Mouse (Mus musculus): ENCODE measurements around the gene Slc2a13. TPM values are rescaled to one million over a fixed set of nuclear protein-coding genes. Genes with fewer than 3 reads are reported as not detected.

Gene Slc2a13
- polyA plus RNA-seq, 1 experiment from 2014 or later: 5.1 TPM

DNA sequence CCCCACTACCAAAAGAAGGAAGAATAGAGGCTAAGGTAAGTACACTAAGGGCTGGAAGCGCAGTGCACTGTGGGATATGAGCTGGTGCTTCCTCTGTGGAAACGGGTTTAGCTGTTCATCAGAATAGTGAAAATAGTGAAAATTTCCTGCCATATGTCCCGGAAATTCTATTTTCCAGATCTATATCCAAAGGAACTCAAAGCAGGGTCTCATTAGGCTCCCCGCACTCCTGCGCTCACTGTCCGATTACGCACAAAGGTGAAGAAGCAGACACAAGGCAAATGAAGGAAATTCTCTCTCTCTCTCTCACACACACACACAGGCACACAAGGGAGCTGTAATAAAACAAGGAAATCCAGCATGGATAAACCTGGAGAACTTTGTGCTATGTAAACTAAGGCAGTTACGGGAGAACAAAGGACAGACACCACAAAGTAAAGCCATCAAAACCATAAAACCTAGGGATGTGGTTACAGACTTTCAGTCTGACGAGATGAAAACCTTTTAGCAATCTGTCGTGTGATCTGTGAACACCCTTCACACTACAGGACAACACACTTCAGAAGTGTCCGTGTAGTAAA is 7.9 kb downstream of the Slc2a13 start:
- Histone ChIP-seq H3K9ac (no peak overlapping the region), H3K27ac (replicated peaks) (no peak overlapping the region), H3K9me3 (no peaks in the 10 kb centered on the region), H3K27me3 (no peaks in the 10 kb centered on the region), H3K4me2 (no peak overlapping the region), H3K4me1 (replicated peaks) (peaks cover 19% of the 10 kb centered on the region; the same call in 1 of the 2 replicates), H3K36me3 (no peaks in the 10 kb centered on the region), H3K4me3 (no peak overlapping the region)
- WGBS: 95% methylated on average over 11 of the region's 11 CpGs
- no peak for ATAC-seq (ENCODE audit: low FRiP score, low read depth)

DNA sequence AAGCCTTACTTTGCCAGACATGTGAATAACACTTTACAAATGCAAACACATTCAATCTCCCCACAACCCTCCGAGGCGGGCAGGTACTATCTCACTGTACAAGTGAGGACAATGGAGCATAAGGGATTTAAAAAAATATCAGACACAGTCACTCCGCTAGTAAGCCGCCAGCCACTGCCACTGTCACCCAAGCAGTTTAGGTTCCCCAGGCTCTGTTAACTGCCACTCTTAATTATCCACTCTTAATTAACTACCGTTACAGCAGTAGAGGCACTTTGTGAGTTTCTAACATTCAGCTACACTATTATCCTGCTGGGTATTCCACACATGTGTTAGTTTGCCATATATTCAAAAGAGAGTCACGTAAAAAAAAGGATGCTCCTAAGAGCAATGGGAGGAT is 11.3 kb downstream of the Slc2a13 start:
- ATAC-seq (ENCODE audit: low FRiP score, low read depth): no peak
- H3K4me3 ChIP-seq: no peak overlapping the region
- H3K36me3 ChIP-seq: no peaks in the 10 kb centered on the region
- no peaks in the 10 kb centered on the region for H3K27me3 ChIP-seq
- H3K9ac ChIP-seq: no peak overlapping the region
- WGBS: 59% methylated on average over 6 of the region's 6 CpGs
- 0 out of 2 replicates have a peak, but pooled peaks cover 10% of the 10 kb centered on the region for H3K4me1 ChIP-seq (replicated peaks)
- no peak overlapping the region for H3K27ac ChIP-seq (replicated peaks)
- no peak overlapping the region for H3K4me2 ChIP-seq
- H3K9me3 ChIP-seq: no peaks in the 10 kb centered on the region

DNA sequence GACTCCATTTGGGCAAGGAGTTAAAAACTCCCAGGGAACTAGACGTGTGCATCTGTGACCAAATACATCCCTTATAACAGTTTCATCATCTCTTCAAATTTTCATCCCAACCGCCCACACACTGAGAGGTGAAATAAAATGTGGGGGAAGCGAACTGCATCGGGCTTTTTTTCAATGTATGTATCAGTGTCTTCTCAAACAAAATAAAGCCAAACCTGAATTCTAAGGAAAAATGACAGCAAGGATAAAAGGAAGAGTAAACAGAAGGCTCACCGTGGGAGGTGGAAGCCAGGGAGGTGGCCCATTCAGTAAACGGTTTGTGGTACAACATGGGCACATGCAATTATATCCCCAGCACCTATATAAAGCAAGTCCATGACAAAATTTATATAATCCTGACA is 17.7 kb downstream of the Slc2a13 start:
- Histone ChIP-seq H3K4me2 (no peak overlapping the region), H3K27ac (replicated peaks) (no peak overlapping the region), H3K9me3 (no peaks in the 10 kb centered on the region), H3K4me1 (replicated peaks) (no peaks in the 10 kb centered on the region), H3K36me3 (no peaks in the 10 kb centered on the region), H3K4me3 (no peak overlapping the region), H3K27me3 (no peaks in the 10 kb centered on the region), H3K9ac (no peak overlapping the region)
- WGBS: 85% methylated on average over 6 of the region's 6 CpGs
- no peak for ATAC-seq (ENCODE audit: low FRiP score, low read depth)

GRCm38 (mm10) chr15:91548586-91549268 is 24.3 kb downstream of the Slc2a13 start:
- Histone ChIP-seq H3K9me3 (no peaks in the 10 kb centered on the region), H3K27me3 (no peaks in the 10 kb centered on the region), H3K9ac (no peak overlapping the region), H3K4me3 (no peak overlapping the region), H3K4me2 (no peak overlapping the region), H3K36me3 (no peaks in the 10 kb centered on the region), H3K4me1 (replicated peaks) (no peaks in the 10 kb centered on the region), H3K27ac (replicated peaks) (no peak overlapping the region)
- 71% methylated on average over 12 of the region's 12 CpGs for WGBS
- no peak for ATAC-seq (ENCODE audit: low FRiP score, low read depth)

DNA sequence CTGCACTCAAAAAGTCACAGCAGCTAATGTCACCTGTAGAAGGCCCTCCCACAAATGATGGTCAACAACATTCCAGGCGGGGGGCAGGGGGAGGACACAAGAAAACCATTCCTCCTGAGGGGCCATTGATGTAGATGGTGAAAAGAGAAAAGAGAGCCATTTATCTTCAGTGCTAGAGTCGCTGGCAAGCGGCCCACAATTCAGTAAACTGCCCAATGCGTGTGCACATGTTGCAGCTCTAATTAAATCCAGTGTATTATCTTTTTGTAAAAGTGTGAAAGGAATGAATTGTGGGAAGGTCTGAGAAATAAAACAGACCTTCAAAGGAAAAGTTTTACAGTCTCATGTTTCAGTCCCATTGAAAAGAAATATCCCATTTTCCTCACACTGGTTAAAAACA is 28.5 kb downstream of the Slc2a13 start:
- H3K9ac ChIP-seq: no peak overlapping the region
- H3K27ac ChIP-seq (replicated peaks): no peak overlapping the region
- no peaks in the 10 kb centered on the region for H3K4me1 ChIP-seq (replicated peaks)
- no peak for ATAC-seq (ENCODE audit: low FRiP score, low read depth)
- 46% methylated on average over 4 of the region's 4 CpGs for WGBS
- no peak overlapping the region for H3K4me3 ChIP-seq
- no peak overlapping the region for H3K4me2 ChIP-seq
- H3K36me3 ChIP-seq: no peaks in the 10 kb centered on the region
- no peaks in the 10 kb centered on the region for H3K27me3 ChIP-seq
- no peaks in the 10 kb centered on the region for H3K9me3 ChIP-seq

GRCm38 (mm10) chr15:91538439-91538838 is 34.6 kb downstream of the Slc2a13 start:
- no peak for ATAC-seq (ENCODE audit: low FRiP score, low read depth)
- H3K4me2 ChIP-seq: no peak overlapping the region
- H3K27me3 ChIP-seq: no peaks in the 10 kb centered on the region
- H3K9me3 ChIP-seq: no peaks in the 10 kb centered on the region
- 0 out of 2 replicates have a peak, but pooled peaks cover 3% of the 10 kb centered on the region for H3K4me1 ChIP-seq (replicated peaks)
- no peak overlapping the region for H3K9ac ChIP-seq
- H3K36me3 ChIP-seq: no peaks in the 10 kb centered on the region
- H3K4me3 ChIP-seq: no peak overlapping the region
- no peak overlapping the region for H3K27ac ChIP-seq (replicated peaks)

- Histone ChIP-seq H3K4me1 (replicated peaks) (peaks cover 10% of the 10 kb centered on the region), H3K9ac (no peak overlapping the region), H3K4me2 (no peak overlapping the region), H3K27ac (replicated peaks) (no peak overlapping the region), H3K4me3 (no peak overlapping the region), H3K9me3 (no peaks in the 10 kb centered on the region), H3K27me3 (no peaks in the 10 kb centered on the region), H3K36me3 (no peaks in the 10 kb centered on the region)
- ATAC-seq (ENCODE audit: low FRiP score, low read depth): no peak
- WGBS: 88% methylated on average over 2 of the region's 2 CpGs
Observed at GRCm38 (mm10) chr15:91526876-91527275, 46.2 kb downstream of the Slc2a13 start.

- no peak overlapping the region for H3K4me2 ChIP-seq
- no peaks in the 10 kb centered on the region for H3K36me3 ChIP-seq
- 93% methylated on average over 3 of the region's 3 CpGs for whole genome bisulfite sequencing
- H3K4me1 ChIP-seq (replicated peaks): peaks cover 10% of the 10 kb centered on the region
- no peak overlapping the region for H3K27ac ChIP-seq (replicated peaks)
- no peaks in the 10 kb centered on the region for H3K9me3 ChIP-seq
- ATAC-seq (ENCODE audit: low FRiP score, low read depth): no peak
- no peak overlapping the region for H3K9ac ChIP-seq
- H3K4me3 ChIP-seq: no peak overlapping the region
- no peaks in the 10 kb centered on the region for H3K27me3 ChIP-seq
Observed at GRCm38 (mm10) chr15:91526166-91526565, 46.9 kb downstream of the Slc2a13 start.

DNA sequence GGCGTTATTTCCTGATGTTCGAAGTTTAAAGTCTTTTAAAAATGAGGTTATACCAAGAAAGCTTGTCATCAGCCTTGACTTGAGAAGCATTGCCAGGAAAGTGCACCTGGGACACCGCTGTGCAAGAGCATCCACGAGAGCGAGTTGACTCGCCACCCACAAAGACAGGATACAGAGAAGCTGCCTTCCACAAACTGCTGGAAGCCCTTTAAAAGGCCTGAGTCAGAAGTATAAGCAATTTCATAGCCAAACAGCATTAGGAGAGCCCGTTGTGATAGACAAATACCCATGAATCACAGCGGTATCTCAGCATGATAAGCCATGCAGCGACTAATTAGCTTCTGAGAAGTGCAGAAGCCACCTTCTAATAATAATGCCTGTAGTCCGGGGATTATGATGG is 48.6 kb downstream of the Slc2a13 start:
- H3K27ac ChIP-seq (replicated peaks): 0 out of 2 replicates have a peak overlapping the region, but pooled peaks have one; percentile 14
- H3K9ac ChIP-seq: no peak overlapping the region
- ATAC-seq (ENCODE audit: low FRiP score, low read depth): no peak
- 61% methylated on average over 10 of the region's 10 CpGs for WGBS
- no peak overlapping the region for H3K4me3 ChIP-seq
- H3K4me1 ChIP-seq (replicated peaks): peaks cover 10% of the 10 kb centered on the region
- no peaks in the 10 kb centered on the region for H3K9me3 ChIP-seq
- no peaks in the 10 kb centered on the region for H3K27me3 ChIP-seq
- H3K36me3 ChIP-seq: no peaks in the 10 kb centered on the region
- peak overlapping the region; percentile 7; the same call in 1 of the 2 replicates for H3K4me2 ChIP-seq

- Histone ChIP-seq H3K4me1 (replicated peaks) (peaks cover 16% of the 10 kb centered on the region), H3K36me3 (no peaks in the 10 kb centered on the region), H3K9ac (no peak overlapping the region), H3K4me2 (no peak overlapping the region), H3K27me3 (no peaks in the 10 kb centered on the region), H3K27ac (replicated peaks) (peak overlapping the region; percentile 15), H3K9me3 (no peaks in the 10 kb centered on the region), H3K4me3 (no peak overlapping the region)
- peak; percentile 59; the same call in 1 of the 2 replicates for ATAC-seq (ENCODE audit: low FRiP score, low read depth)
- 46% methylated on average over 6 of the region's 6 CpGs for WGBS
Observed at GRCm38 (mm10) chr15:91503291-91503690, 69.8 kb downstream of the Slc2a13 start.

DNA sequence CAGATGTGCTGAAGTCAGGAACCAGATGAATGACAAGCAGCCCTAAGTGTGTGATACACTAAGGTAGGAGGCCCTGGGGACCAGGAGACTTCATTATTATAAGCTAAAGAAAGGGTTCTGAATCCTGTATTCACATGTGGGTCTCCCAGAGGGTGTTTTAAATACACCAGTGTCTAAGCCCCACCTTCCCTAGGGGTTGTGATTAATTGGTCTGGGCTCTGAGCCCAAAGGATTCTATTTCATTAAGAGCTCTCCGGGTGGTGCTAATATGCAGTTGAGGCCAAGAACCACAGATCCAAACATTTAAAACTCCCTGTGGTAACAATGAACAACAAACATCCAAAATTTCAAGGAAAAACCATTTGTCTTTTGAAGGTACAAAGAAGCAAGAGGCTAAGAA is 70.4 kb downstream of the Slc2a13 start:
- Histone ChIP-seq H3K9me3 (no peaks in the 10 kb centered on the region), H3K4me1 (replicated peaks) (peaks cover 16% of the 10 kb centered on the region), H3K9ac (no peak overlapping the region), H3K4me2 (no peak overlapping the region), H3K27ac (replicated peaks) (0 out of 2 replicates have a peak overlapping the region, but pooled peaks have one; percentile 25), H3K36me3 (no peaks in the 10 kb centered on the region), H3K4me3 (no peak overlapping the region), H3K27me3 (no peaks in the 10 kb centered on the region)
- ATAC-seq (ENCODE audit: low FRiP score, low read depth): no peak; the same call in 1 of the 2 replicates
- 22% methylated on average over 1 of the region's 1 CpGs for WGBS

- 78% methylated on average over 9 of the region's 9 CpGs for WGBS
- H3K4me2 ChIP-seq: no peak overlapping the region
- H3K4me3 ChIP-seq: no peak overlapping the region
- no peaks in the 10 kb centered on the region for H3K9me3 ChIP-seq
- H3K4me1 ChIP-seq (replicated peaks): peaks cover 16% of the 10 kb centered on the region
- H3K27me3 ChIP-seq: no peaks in the 10 kb centered on the region
- ATAC-seq (ENCODE audit: low FRiP score, low read depth): peak; percentile 30; the same call in 1 of the 2 replicates
- no peaks in the 10 kb centered on the region for H3K36me3 ChIP-seq
- no peak overlapping the region for H3K9ac ChIP-seq
- peak overlapping the region; percentile 25; the same call in 1 of the 2 replicates for H3K27ac ChIP-seq (replicated peaks)
Observed at GRCm38 (mm10) chr15:91502235-91502634, 70.8 kb downstream of the Slc2a13 start.
